Mouse (Mus musculus) hindbrain, postnatal 0 days (tissue): Measurements from ENCODE around the gene Entpd1. TPM values are rescaled to one million over a fixed set of nuclear protein-coding genes. Genes with fewer than 3 reads are reported as not detected.

Experiments used
- ATAC-seq: fragments of 200-750 bp; cut with Nextera tagmentation; 2 replicates; pipeline ENCODE4 v1.8.0; 2017; ENCODE audit warnings: mild to moderate bottlenecking, moderate TSS enrichment, moderate library complexity
- DNase-seq: peaks from one replicate; pipeline ENCODE4 v3.0.0-alpha.2; 2015; ENCODE audit warnings: low spot score
- H3K27ac ChIP-seq: fragments of 300-500 bp; sonication (generic); 2 replicates; pipeline ENCODE4 v1.5.1; 2014; ENCODE audit warnings: mild to moderate bottlenecking
- H3K27me3 ChIP-seq: fragments of 300-500 bp; sonication (generic); 2 replicates; pipeline ENCODE4 v1.6.1; 2014; ENCODE audit warnings: low read length, mixed read lengths; ENCODE audit not compliant: insufficient read depth
- H3K36me3 ChIP-seq: fragments of 300-500 bp; sonication (generic); 2 replicates; pipeline ENCODE4 v1.6.1; 2014; ENCODE audit warnings: low read length, mixed read lengths; ENCODE audit not compliant: insufficient read depth
- H3K4me1 ChIP-seq: fragments of 300-500 bp; sonication (generic); 2 replicates; pipeline ENCODE4 v1.6.1; 2014; ENCODE audit warnings: antibody characterized with exemption, low read length, mixed read lengths; ENCODE audit not compliant: insufficient read depth
- H3K4me2 ChIP-seq: fragments of 300-500 bp; sonication (generic); 2 replicates; pipeline ENCODE4 v1.6.1; 2014; ENCODE audit warnings: low read depth, mild to moderate bottlenecking, low read length, moderate library complexity, mixed read lengths
- H3K4me3 ChIP-seq: fragments of 300-500 bp; sonication (generic); 2 replicates; pipeline ENCODE4 v1.5.1; 2014; ENCODE audit warnings: low read length
- H3K9ac ChIP-seq: fragments of 300-500 bp; sonication (generic); replicated peaks from 2 replicates; pipeline ENCODE4 v1.6.1; 2014; ENCODE audit warnings: mild to moderate bottlenecking, low read length, moderate library complexity, mixed read lengths
- H3K9me3 ChIP-seq: fragments of 300-500 bp; sonication (generic); 2 replicates; pipeline ENCODE4 v1.6.1; 2016; ENCODE audit warnings: low read length, mixed read lengths
- CTCF ChIP-seq: IDR thresholded peaks from 2 replicates; pipeline ENCODE4 v1.5.1; 2016; ENCODE audit warnings: antibody characterized with exemption, control low read depth, low read depth
- WGBS: fragments of 180-500 bp; shearing (Covaris S2); extraction: QIAGEN DNeasy Blood & Tissue Kit; methylation state at CpG from one replicate; pipeline ENCODE4 v1.1.7; 2014; 5-methylcytosine and 5-hydroxymethylcytosine counted together
- polyA plus RNA-seq: library from polyadenylated mRNA; unstranded; fragments of >200 nt; fragmentation: Nextera tagmentation; extraction: Ambion mirVana; gene quantifications from 2 replicates; pipeline ENCODE4 v1.2.1, GENCODE M21; 2015
- total RNA-seq: library from RNA; depleted of rRNA; stranded (reverse); fragments of >200 nt; gene quantifications from 2 replicates; pipeline ENCODE4 v1.2.3, GENCODE M21; 2014

The Entpd1 gene
- total and polyA plus RNA-seq, 2 experiments from 2014 or later, result 6.9 to 8.2 TPM

DNA sequence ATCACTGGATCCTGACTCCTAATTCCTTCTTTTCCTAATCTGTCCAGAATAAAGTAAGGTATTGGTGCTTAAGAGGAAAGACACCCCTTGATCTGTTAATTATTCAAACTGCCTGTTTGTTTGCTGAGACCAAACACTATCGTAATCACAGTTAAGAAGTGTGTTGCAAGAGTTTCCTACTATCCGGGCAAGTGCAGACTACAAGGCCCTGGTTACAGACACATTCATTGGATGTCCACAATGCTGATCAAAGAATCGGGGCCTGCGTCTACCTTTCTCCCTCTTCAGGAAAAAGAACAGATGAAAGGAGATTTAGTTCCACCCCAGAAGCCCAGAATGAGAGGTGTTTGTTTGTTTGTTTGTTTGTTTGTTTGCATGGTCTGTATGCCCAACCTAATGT, 116.0 kb downstream of the Entpd1 start:
- H3K9me3 ChIP-seq, result no peaks in the 10 kb centered on the region
- DNase-seq (no peak), ATAC-seq (no peak)
- H3K4me1 ChIP-seq, result no peaks in the 10 kb centered on the region
- H3K27ac ChIP-seq, result no peak overlapping the region
- H3K9ac ChIP-seq, result no peak overlapping the region
- WGBS, result 96% methylated on average over 4 of the region's 4 CpGs
- H3K27me3 ChIP-seq, result no peaks in the 10 kb centered on the region
- H3K4me3 ChIP-seq, result no peak overlapping the region
- H3K4me2 ChIP-seq, result no peak overlapping the region
- H3K36me3 ChIP-seq, result no peaks in the 10 kb centered on the region
- no peak for TF ChIP-seq CTCF

DNA sequence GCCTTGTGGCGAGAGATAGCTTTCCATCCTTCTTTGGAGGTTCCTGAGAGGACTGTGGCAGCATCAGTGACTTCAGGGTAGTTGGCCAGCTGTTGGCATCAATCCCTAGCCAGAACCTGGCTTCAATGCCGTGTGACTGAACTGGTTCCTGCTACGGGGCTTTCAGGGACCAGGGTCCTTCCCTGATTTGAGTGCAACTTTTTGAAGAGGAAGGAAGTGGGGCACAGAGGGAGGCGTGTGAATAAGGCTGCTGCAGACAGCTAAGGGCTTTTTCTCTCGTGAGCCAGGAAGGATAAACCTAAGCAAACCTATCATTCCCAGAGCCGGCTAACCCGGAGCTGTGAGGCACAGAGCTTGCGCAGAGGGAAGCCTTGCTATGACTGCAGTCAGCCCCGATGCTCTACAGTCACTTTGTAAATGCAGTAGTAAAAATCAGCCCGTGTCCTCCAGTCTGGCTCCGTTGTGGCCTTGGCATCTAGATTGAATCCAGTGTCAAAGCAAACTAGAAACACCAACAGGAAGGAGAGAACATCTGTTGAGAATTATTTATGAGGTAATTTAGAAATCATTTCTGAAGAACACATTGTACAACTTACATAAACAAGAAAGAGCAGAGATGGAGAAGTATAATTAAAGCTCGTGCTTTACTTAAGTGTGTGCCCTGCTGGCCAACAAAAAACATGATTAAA, 116.7 kb downstream of the Entpd1 start:
- Histone ChIP-seq H3K9me3 (no peaks in the 10 kb centered on the region), H3K4me2 (no peak overlapping the region), H3K4me3 (no peak overlapping the region), H3K27ac (no peak overlapping the region), H3K9ac (no peak overlapping the region), H3K27me3 (no peaks in the 10 kb centered on the region), H3K36me3 (no peaks in the 10 kb centered on the region), H3K4me1 (no peaks in the 10 kb centered on the region)
- no peak for TF ChIP-seq CTCF
- ATAC-seq (no peak), DNase-seq (no peak)
- 74% methylated on average over 12 of the region's 12 CpGs for WGBS

DNA sequence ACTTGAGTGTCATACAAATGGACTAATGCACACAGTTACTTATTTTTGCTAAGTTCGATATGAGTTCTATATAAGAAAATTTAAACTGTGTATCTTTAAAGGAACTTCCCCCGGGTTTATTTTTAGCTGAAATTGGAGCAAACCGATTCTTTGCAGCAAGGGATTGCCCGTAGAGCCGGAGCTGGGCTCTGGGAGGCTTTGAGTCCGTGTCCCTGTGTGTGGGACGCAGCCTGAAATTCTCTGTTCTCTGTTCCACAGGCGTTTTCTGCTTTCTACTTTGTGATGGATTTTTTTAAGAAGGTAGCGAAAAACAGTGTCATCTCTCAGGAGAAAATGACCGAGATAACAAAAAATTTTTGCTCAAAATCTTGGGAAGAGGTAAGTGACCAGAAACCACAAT, 121.2 kb downstream of the Entpd1 start:
- H3K4me3 ChIP-seq, result no peak overlapping the region
- H3K36me3 ChIP-seq, result no peaks in the 10 kb centered on the region
- H3K9me3 ChIP-seq, result no peaks in the 10 kb centered on the region
- H3K4me2 ChIP-seq, result no peak overlapping the region
- no peak overlapping the region for H3K9ac ChIP-seq
- TF ChIP-seq CTCF, result no peak
- H3K27ac ChIP-seq, result no peak overlapping the region
- peaks cover 4% of the 10 kb centered on the region; the same call in 1 of the 2 replicates for H3K4me1 ChIP-seq
- DNase-seq, result no peak
- 77% methylated on average over 10 of the region's 10 CpGs for WGBS
- ATAC-seq, result no peak
- H3K27me3 ChIP-seq, result no peaks in the 10 kb centered on the region

DNA sequence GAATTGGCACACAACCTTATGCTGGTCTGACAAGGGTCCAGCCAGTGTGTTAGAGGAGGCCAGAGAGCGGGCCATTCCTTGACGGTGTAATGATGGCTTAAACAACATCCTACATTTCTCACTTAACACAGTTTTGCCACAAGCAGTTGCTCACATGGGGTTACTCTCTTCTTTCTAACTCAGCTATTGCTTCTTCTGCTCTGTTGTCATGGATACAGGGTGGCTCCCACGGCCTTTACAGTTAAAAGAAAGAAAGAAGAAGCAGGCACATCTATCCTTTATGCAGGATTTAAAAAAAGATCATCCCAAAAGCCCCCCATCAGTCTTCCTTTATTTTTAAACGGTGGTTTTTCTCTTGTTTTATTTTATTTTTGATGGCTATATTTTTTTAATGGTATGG, 121.7 kb downstream of the Entpd1 start:
- peaks cover 4% of the 10 kb centered on the region; the same call in 1 of the 2 replicates for H3K4me1 ChIP-seq
- no peaks in the 10 kb centered on the region for H3K9me3 ChIP-seq
- H3K27me3 ChIP-seq, result no peaks in the 10 kb centered on the region
- DNase-seq (peak; percentile 47), ATAC-seq (no peak)
- no peaks in the 10 kb centered on the region for H3K36me3 ChIP-seq
- H3K27ac ChIP-seq, result no peak overlapping the region
- WGBS, result 35% methylated on average over 4 of the region's 4 CpGs
- H3K4me2 ChIP-seq, result no peak overlapping the region
- no peak overlapping the region for H3K9ac ChIP-seq
- no peak overlapping the region for H3K4me3 ChIP-seq
- no peak for TF ChIP-seq CTCF

DNA sequence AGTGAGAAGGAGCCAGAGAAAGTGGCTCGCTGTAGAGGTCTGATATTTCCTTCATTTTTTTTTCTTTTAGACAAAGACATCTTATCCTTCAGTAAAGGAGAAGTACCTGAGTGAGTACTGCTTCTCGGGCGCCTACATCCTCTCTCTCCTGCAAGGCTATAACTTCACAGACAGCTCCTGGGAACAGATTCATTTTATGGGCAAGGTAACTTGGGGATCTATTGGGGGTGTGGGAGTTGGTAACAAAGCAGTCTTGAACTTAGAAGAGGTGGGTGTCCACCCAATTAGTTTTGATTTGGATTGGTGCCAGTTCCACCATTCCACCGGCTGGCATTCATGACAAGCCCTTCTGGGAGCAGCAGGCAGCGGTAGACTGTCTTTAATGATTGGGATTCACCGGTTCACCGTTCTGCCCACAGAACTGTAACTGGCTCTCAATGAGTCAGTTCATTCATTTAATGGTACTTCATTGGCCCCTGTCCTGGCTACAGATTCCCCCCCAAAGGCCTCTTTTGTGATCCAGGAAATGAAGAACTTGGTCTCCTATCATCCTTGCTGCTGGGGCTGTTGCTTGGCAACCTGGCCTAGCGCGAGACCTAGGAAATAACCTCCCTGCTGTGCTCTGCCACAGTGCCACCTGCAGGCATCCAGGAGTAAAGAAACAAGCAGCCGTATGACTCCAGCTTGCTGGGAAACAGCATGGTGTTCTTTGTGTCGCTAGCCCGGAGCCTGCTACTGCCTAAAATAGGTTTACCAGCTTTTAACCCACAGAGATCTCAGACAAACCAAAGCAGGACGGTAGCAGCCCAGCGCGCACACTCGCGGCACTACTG, 124.7 kb downstream of the Entpd1 start:
- Histone ChIP-seq H3K27me3 (no peaks in the 10 kb centered on the region), H3K9me3 (no peaks in the 10 kb centered on the region), H3K4me2 (peak overlapping the region; percentile 49), H3K4me3 (peak overlapping the region; percentile 5), H3K36me3 (no peaks in the 10 kb centered on the region), H3K4me1 (peaks cover 4% of the 10 kb centered on the region; the same call in 1 of the 2 replicates), H3K9ac (peak overlapping the region; percentile 33), H3K27ac (peak overlapping the region; percentile 70)
- WGBS, result 15% methylated on average over 17 of the region's 17 CpGs
- peak; percentile 95 for DNase-seq
- TF ChIP-seq CTCF, result peak; percentile 90
- peak; percentile 94 for ATAC-seq

DNA sequence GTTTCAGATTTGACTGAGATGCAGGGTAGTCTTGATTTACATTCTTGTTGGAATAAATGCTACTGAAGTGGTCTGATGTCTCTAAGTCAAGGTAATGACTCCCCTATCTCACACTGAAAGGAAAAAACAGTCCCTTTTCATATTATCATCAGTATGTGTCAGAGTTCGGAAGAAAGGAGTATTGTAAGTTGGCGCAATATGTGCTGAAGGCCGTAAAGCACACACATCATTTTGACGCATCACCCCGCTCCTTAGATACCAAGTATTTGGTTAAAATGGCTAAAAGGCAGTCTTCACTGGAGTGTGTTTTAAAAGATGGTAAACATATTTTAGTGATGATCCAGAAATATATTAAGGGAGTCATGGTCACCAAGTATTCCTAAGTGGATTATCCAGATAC, 125.4 kb downstream of the Entpd1 start:
- TF ChIP-seq CTCF, result no peak
- 58% methylated on average over 5 of the region's 5 CpGs for WGBS
- H3K4me2 ChIP-seq, result peak overlapping the region; percentile 49
- peaks cover 4% of the 10 kb centered on the region; the same call in 1 of the 2 replicates for H3K4me1 ChIP-seq
- H3K9ac ChIP-seq, result 0 out of 2 replicates have a peak overlapping the region, but pooled peaks have one; percentile 33
- 0 out of 2 replicates have a peak overlapping the region, but pooled peaks have one; percentile 5 for H3K4me3 ChIP-seq
- H3K27ac ChIP-seq, result peak overlapping the region; percentile 70
- ATAC-seq, result peak; percentile 13; the same call in 1 of the 2 replicates
- no peaks in the 10 kb centered on the region for H3K9me3 ChIP-seq
- no peaks in the 10 kb centered on the region for H3K36me3 ChIP-seq
- DNase-seq, result no peak
- H3K27me3 ChIP-seq, result no peaks in the 10 kb centered on the region
